Mouse (Mus musculus): Measurements from ENCODE around the gene Atp2c2.
A peak's percentile ranks its signal among the peaks of the same experiment; 100 is the strongest.

- TF ChIP-seq POLR2A (IDR thresholded peaks at IDR 0.05; ENCODE audit: insufficient read depth, low read depth, low read length) = no peak
- peak; percentile 81 for TF ChIP-seq CTCF (IDR thresholded peaks at IDR 0.05; ENCODE audit: insufficient read depth, low read depth, low read length)
Measured at GRCm38 (mm10) chr8:119779013-119779737, 79.4 kb downstream of the Atp2c2 start.

All from olfactory bulb, adult 2 months (tissue).